Mouse (Mus musculus) limb, embryonic 12.5 days (tissue): ENCODE results near the gene Meiob. TPM values are rescaled to one million over a fixed set of nuclear protein-coding genes. Genes with fewer than 3 reads are reported as not detected.

Experiments used
- ATAC-seq: fragments of 200-750 bp; cut with Nextera tagmentation; 2 replicates; pipeline ENCODE4 v1.8.0; 2017; ENCODE audit warnings: low read depth, moderate TSS enrichment; ENCODE audit not compliant: insufficient number of reproducible peaks, insufficient read depth, low FRiP score, low TSS enrichment
- H3K27ac ChIP-seq: fragments of 300-500 bp; sonication (generic); 2 replicates; pipeline ENCODE4 v1.5.1; 2016; ENCODE audit warnings: mild to moderate bottlenecking, moderate library complexity
- H3K27me3 ChIP-seq: fragments of 300-500 bp; sonication (generic); 2 replicates; pipeline ENCODE4 v1.6.1; 2016; ENCODE audit warnings: mild to moderate bottlenecking, moderate library complexity
- H3K36me3 ChIP-seq: fragments of 300-500 bp; sonication (generic); 2 replicates; pipeline ENCODE4 v1.6.1; 2016; ENCODE audit warnings: mild to moderate bottlenecking, moderate library complexity
- H3K4me1 ChIP-seq: fragments of 300-500 bp; sonication (generic); replicated peaks from 2 replicates; pipeline ENCODE4 v1.6.1; 2016
- H3K4me2 ChIP-seq: fragments of 300-500 bp; sonication (generic); 2 replicates; pipeline ENCODE4 v1.6.1; 2016; ENCODE audit warnings: mild to moderate bottlenecking, moderate library complexity
- H3K4me3 ChIP-seq: fragments of 300-500 bp; sonication (generic); replicated peaks from 2 replicates; pipeline ENCODE4 v1.5.1; 2016; ENCODE audit warnings: mild to moderate bottlenecking
- H3K9ac ChIP-seq: fragments of 300-500 bp; sonication (generic); replicated peaks from 2 replicates; pipeline ENCODE4 v1.6.1; 2016; ENCODE audit warnings: mild to moderate bottlenecking, moderate library complexity
- H3K9me3 ChIP-seq: fragments of 300-500 bp; sonication (generic); 2 replicates; pipeline ENCODE4 v1.6.1; 2016; ENCODE audit warnings: mild to moderate bottlenecking, moderate library complexity
- WGBS: fragments of 180-500 bp; shearing (Covaris S2); methylation state at CpG from one replicate; pipeline ENCODE4 v1.1.7; 2016; 5-methylcytosine and 5-hydroxymethylcytosine counted together
- polyA plus RNA-seq: library from polyadenylated mRNA; unstranded; fragments of >200 nt; fragmentation: Nextera tagmentation; extraction: Ambion mirVana; gene quantifications from 2 replicates; pipeline ENCODE4 v1.2.1, GENCODE M21; 2016

Gene Meiob
- polyA plus RNA-seq, 1 experiment from 2014 or later, result not detected

DNA sequence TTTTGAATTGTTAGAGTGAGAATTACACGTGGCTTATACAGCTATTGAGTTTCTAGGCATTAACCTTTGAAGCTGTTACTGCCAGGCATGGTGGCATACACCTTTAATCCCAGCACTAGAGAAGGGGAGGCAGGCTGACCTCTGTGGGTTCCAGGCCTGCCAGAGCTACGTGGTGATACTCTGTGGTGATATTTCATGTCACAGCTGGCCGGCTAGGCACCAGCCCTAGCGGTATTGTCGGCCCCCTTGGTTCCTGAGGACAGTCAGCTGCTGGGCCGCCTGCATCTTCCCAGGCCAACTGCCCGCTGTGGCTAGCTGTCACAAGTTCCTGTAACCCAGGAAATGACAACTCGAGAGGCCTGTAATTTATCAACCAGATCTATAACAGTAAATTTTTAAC, 11.9 kb upstream of the Meiob start:
- ATAC-seq, result no peak
- Histone ChIP-seq H3K4me1 (no peaks in the 10 kb centered on the region), H3K4me2 (no peak overlapping the region), H3K9ac (no peak overlapping the region), H3K4me3 (no peak overlapping the region), H3K27ac (no peak overlapping the region), H3K36me3 (no peaks in the 10 kb centered on the region), H3K9me3 (no peaks in the 10 kb centered on the region), H3K27me3 (peaks cover 7% of the 10 kb centered on the region; the same call in 1 of the 2 replicates)
- 64% methylated on average over 8 of the region's 8 CpGs for WGBS

DNA sequence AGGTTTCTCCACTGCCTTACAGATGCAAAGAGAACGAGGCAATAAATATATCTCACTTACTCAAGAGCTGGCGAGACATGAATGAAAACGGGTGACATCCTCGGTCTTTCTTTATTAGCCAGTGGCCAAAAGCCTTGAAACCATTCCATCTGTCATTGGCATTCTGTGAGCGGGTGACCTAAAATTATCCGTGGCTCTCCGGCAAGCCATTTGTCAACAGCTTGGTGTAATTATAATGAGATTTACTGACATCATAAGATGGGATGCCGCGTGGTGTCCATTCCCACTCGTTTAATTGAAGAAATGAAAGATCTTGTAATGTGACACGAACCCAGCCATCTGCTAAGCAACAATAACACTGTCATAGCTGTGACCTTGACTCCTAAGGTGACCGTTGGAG, 9.3 kb upstream of the Meiob start:
- Histone ChIP-seq H3K27ac (no peak overlapping the region), H3K4me2 (no peak overlapping the region), H3K27me3 (peaks cover 8% of the 10 kb centered on the region; the same call in 1 of the 2 replicates), H3K4me1 (no peaks in the 10 kb centered on the region), H3K9me3 (no peaks in the 10 kb centered on the region), H3K9ac (no peak overlapping the region), H3K36me3 (no peaks in the 10 kb centered on the region), H3K4me3 (no peak overlapping the region)
- ATAC-seq, result no peak
- WGBS, result 63% methylated on average over 12 of the region's 12 CpGs

DNA sequence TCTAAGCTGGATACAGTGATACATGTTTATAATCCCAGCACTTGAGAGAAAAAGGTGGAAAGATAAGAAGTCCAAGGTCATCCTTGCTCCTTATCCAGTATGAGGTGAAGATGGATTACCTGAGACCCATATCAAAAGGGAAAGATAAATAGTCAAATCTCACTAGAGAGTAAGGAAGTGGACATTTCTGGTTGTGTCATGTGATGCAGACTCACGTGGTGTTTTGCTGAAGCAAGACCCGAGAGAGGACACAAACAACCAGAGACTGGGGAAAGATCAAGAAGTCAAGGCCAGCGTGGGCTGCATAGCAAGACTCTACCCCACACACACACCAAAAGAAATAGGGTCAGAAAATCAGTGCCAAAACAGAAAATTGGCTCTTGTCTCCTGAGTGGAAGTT, 7.1 kb upstream of the Meiob start:
- no peak for ATAC-seq
- no peak overlapping the region for H3K27ac ChIP-seq
- H3K36me3 ChIP-seq, result no peaks in the 10 kb centered on the region
- peaks cover 3% of the 10 kb centered on the region; the same call in 1 of the 2 replicates for H3K27me3 ChIP-seq
- no peaks in the 10 kb centered on the region for H3K4me1 ChIP-seq
- no peak overlapping the region for H3K9ac ChIP-seq
- WGBS, result 74% methylated on average over 3 of the region's 3 CpGs
- H3K4me3 ChIP-seq, result no peak overlapping the region
- no peaks in the 10 kb centered on the region for H3K9me3 ChIP-seq
- H3K4me2 ChIP-seq, result no peak overlapping the region

DNA sequence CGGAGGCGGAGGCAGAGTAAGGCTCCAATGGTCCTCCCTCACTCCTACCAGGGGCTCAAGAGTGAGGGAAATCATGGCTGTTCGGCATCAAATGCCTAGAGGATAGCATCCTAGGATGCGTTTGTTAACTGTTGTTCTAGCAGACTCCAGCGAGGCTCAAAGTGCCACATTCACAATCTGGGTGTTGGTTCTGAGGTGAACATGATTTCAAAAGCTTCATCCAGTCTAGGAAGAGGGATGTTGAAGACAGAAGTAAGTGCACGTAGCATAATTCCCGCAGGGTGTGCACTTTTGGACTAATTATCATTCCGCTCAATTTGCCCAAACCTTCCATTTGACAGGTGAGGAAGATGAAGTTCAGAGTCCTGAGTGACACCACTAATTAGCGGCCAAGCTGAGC, 5.9 kb upstream of the Meiob start:
- no peak overlapping the region for H3K4me3 ChIP-seq
- no peak overlapping the region for H3K4me2 ChIP-seq
- no peak for ATAC-seq
- H3K9me3 ChIP-seq, result no peaks in the 10 kb centered on the region
- peaks cover 3% of the 10 kb centered on the region; the same call in 1 of the 2 replicates for H3K27me3 ChIP-seq
- no peak overlapping the region for H3K9ac ChIP-seq
- 66% methylated on average over 9 of the region's 9 CpGs for WGBS
- H3K4me1 ChIP-seq, result no peaks in the 10 kb centered on the region
- H3K27ac ChIP-seq, result no peak overlapping the region
- H3K36me3 ChIP-seq, result no peaks in the 10 kb centered on the region

DNA sequence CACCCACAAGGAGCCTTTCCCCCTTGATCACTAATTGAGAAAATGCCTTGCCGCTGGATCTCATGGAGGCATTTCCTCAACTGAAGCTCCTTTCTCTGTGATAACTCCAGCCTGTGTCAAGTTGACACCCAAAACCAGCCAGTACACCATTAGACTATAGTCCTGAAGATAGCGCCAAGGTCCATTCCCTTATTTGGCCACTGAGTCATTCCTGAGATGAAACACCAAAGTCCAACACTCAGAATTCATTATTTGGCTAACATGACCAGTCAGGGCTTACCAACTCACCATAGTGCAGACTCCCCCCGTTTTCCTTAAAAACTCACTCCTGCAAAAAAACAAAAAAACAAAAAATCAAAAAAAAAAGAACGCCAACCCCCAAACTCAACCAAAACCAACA, 4.6 kb upstream of the Meiob start:
- 94% methylated on average over 4 of the region's 4 CpGs for WGBS
- no peak overlapping the region for H3K4me2 ChIP-seq
- no peak for ATAC-seq

DNA sequence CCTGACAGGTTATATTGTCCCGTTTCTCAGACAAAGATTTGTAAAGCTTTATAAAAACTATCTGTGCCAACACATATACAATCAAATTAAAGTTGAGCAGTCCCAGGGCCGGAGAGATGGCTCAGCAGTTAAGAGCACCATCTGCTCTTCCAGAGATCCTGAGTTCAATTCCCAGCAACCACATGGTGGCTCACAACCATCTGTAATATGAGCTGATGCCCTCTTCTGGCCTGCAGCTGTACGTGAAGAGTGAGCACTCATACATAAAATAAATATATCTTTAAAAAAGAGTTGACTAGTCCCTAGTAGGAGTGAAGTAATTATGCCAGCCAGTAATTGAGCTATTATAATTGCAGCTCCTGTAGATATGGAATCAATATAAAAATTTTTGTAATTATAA, 3.6 kb upstream of the Meiob start:
- Histone ChIP-seq H3K9me3 (no peaks in the 10 kb centered on the region), H3K27me3 (peaks cover 17% of the 10 kb centered on the region), H3K9ac (no peak overlapping the region), H3K4me3 (no peak overlapping the region), H3K27ac (no peak overlapping the region), H3K4me1 (0 out of 2 replicates have a peak, but pooled peaks cover 3% of the 10 kb centered on the region), H3K4me2 (no peak overlapping the region), H3K36me3 (no peaks in the 10 kb centered on the region)
- ATAC-seq, result no peak
- 50% methylated on average over 3 of the region's 3 CpGs for WGBS

More for the DNA sequence above, 4.6 kb upstream of the Meiob start:
- no peak overlapping the region for H3K9ac ChIP-seq
- H3K27me3 ChIP-seq, result peaks cover 8% of the 10 kb centered on the region
- no peaks in the 10 kb centered on the region for H3K9me3 ChIP-seq
- no peak overlapping the region for H3K27ac ChIP-seq
- H3K4me3 ChIP-seq, result no peak overlapping the region
- H3K36me3 ChIP-seq, result no peaks in the 10 kb centered on the region
- H3K4me1 ChIP-seq, result 0 out of 2 replicates have a peak, but pooled peaks cover under 1% of the 10 kb centered on the region

DNA sequence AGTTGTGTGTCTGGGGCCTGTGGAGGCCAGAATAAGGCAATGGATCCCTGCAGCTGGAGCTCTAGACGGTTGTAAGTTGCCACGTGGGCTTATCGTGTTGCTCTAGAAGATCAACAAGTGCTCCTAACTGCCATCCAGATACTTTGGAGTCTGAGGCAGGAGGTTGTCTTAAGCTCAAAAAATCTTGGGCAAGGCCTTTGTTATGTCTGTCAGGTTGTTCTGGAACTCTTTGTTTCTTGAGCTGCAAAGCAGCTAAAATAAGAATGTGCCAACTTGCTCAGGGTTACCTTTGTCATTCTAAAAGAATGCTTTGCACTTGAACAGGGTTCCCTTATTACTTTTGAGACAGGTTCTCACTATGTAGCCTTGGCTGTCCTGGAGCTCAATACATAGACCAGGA, 7.1 kb downstream of the Meiob start:
- no peak overlapping the region for H3K4me3 ChIP-seq
- no peaks in the 10 kb centered on the region for H3K4me1 ChIP-seq
- H3K27me3 ChIP-seq, result peaks cover 25% of the 10 kb centered on the region
- H3K27ac ChIP-seq, result no peak overlapping the region
- H3K4me2 ChIP-seq, result no peak overlapping the region
- no peaks in the 10 kb centered on the region for H3K36me3 ChIP-seq
- no peak for ATAC-seq
- no peak overlapping the region for H3K9ac ChIP-seq
- no peaks in the 10 kb centered on the region for H3K9me3 ChIP-seq
- WGBS, result 71% methylated on average over 3 of the region's 3 CpGs

DNA sequence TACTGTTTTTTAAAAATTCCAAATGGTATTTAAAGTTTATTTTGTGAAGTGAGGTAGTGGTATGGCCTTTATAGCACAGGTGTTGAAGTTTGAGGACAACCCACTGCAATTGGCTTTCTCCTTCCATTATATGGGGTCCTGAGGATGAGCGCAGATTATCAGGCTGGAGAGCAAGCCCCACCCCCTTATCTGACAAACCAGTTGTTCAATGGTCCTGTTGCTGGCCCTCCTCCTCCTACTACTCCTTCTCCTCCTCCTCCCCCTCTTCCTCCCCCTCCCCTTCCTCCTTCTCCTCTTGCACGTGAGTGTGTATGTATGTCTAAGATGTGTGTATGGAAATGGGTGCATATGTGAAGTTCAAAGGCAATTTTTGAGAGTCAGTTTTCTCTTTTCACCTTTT, 8.1 kb downstream of the Meiob start:
- no peaks in the 10 kb centered on the region for H3K4me1 ChIP-seq
- H3K9ac ChIP-seq, result no peak overlapping the region
- H3K36me3 ChIP-seq, result no peaks in the 10 kb centered on the region
- no peak overlapping the region for H3K4me2 ChIP-seq
- H3K9me3 ChIP-seq, result no peaks in the 10 kb centered on the region
- H3K4me3 ChIP-seq, result no peak overlapping the region
- 32% methylated on average over 2 of the region's 2 CpGs for WGBS
- peaks cover 19% of the 10 kb centered on the region for H3K27me3 ChIP-seq
- no peak for ATAC-seq
- no peak overlapping the region for H3K27ac ChIP-seq

DNA sequence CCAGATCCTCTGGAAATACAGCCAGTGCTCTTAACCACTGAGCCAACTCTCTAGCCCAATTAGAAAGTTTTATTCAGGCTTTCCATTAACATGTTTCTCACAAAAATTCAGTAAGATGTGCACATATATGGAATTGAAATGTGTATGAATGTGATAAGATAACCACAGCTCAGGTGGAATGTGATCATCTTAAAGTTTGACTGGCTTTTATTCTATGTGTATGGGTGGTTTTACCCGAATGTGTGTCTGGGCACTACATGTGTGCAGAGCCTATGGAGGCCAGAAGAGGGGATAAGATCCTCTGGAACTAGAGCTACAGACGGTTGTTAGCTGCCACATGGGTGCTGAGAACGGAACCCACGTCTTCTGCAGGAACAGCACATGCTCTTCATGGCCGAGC, 11.2 kb downstream of the Meiob start:
- Histone ChIP-seq H3K4me1 (no peaks in the 10 kb centered on the region), H3K27me3 (peaks cover 4% of the 10 kb centered on the region; the same call in 1 of the 2 replicates), H3K27ac (no peak overlapping the region), H3K9me3 (no peaks in the 10 kb centered on the region), H3K36me3 (no peaks in the 10 kb centered on the region), H3K9ac (no peak overlapping the region), H3K4me2 (no peak overlapping the region), H3K4me3 (no peak overlapping the region)
- no peak for ATAC-seq
- 80% methylated on average over 5 of the region's 5 CpGs for WGBS

DNA sequence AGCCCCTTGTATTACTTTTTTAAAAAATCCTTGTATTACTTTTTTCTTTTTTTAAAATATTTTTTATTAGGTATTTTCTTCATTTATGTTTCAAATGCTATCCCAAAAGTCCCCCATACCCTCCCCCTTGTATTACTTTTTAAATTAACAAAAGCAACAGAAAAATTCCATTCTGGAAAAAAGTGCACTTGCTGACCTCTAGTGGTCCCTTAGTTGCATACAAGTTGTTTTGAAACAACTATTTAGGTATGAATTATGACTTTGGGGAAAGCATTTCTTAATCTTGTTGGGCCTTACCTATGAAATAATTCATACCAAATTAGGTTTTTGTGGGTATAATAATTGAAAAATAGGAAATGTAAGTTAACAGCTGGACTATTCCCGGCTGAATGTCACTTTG, 13.4 kb downstream of the Meiob start:
- H3K9me3 ChIP-seq, result no peaks in the 10 kb centered on the region
- H3K4me1 ChIP-seq, result no peaks in the 10 kb centered on the region
- no peak for ATAC-seq
- WGBS, result 42% methylated on average over 1 of the region's 1 CpGs
- no peak overlapping the region for H3K4me3 ChIP-seq
- no peak overlapping the region for H3K4me2 ChIP-seq
- H3K27ac ChIP-seq, result no peak overlapping the region
- H3K27me3 ChIP-seq, result peaks cover 4% of the 10 kb centered on the region; the same call in 1 of the 2 replicates
- no peak overlapping the region for H3K9ac ChIP-seq
- no peaks in the 10 kb centered on the region for H3K36me3 ChIP-seq

DNA sequence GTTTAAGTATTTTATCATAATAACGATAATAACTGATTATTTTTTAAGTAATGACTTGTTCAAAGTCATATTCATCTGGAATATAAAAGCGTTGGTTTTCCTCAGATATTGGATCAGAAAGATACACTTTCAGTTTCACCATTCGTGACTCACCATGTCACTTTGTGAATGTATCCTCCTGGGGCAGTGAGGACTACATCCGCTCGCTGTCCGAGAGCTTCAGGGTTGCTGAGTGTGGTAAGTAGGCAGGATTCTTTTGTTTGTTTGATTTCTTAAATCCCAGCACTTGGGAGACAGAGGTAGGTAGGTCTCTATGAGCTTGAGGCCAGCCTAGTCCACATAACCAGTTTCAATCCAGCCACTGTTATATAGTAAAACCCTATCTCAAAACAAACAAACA, 14.1 kb downstream of the Meiob start:
- H3K9ac ChIP-seq, result no peak overlapping the region
- no peak overlapping the region for H3K4me3 ChIP-seq
- no peaks in the 10 kb centered on the region for H3K4me1 ChIP-seq
- H3K27me3 ChIP-seq, result peaks cover 3% of the 10 kb centered on the region; the same call in 1 of the 2 replicates
- 62% methylated on average over 6 of the region's 6 CpGs for WGBS
- no peak overlapping the region for H3K4me2 ChIP-seq
- H3K27ac ChIP-seq, result no peak overlapping the region
- H3K9me3 ChIP-seq, result no peaks in the 10 kb centered on the region
- H3K36me3 ChIP-seq, result no peaks in the 10 kb centered on the region
- ATAC-seq, result no peak

DNA sequence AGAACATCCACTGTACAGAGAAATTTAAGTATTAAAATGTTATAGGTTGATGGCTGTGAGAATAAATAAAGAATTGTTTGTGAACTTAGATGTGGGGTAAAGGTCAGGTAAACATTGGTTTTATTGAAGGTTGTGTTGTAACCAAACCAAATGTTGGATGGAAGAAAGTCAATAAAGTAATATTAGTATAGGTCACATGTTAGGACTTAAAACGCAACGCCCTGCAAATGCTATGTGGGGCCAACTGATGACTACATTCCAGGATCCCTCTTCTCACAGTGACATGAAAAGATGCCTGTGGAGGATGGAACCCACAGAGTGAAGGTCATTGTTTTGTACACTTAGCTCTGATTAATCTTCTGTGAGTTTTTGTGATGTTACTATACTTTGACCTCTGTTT, 15.4 kb downstream of the Meiob start:
- Histone ChIP-seq H3K4me1 (no peaks in the 10 kb centered on the region), H3K4me2 (no peak overlapping the region), H3K9ac (no peak overlapping the region), H3K9me3 (no peaks in the 10 kb centered on the region), H3K36me3 (no peaks in the 10 kb centered on the region), H3K27me3 (0 out of 2 replicates have a peak, but pooled peaks cover 3% of the 10 kb centered on the region), H3K4me3 (no peak overlapping the region), H3K27ac (no peak overlapping the region)
- WGBS, result 70% methylated on average over 2 of the region's 2 CpGs
- ATAC-seq, result no peak
